In the genomic region with DNA sequence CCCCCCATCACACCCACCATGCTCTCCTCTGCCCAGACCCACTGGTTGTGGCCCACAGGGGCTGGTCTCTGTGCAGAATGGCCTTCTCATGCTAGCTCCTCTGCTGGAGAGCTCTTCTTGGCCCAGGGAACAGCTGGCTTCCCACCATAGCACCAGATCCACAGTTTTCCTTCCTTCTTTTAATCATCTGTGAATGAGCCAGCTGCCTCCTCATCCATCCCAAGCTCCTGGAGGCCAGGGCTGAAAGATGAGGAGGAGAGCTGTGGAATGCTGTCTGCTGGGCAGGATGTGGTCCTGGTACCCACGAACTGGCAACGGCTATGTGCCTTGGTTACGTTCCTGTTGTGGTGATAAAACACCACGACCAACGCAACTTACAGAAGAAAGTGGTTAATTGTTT, we compare ENCODE assay signal across 34 mouse cellular contexts.
"Had no signal": no experiment of that assay in that cellular context is flagged by ENCODE, and none has a peak within 500 bp of the region (broad histone marks: within the 10 kb centered on the region; RNA-seq: fewer than 3 reads in every experiment).

No protein-coding gene starts in this region.

- ATAC-seq: hindbrain, embryonic 16.5 days; hindbrain, postnatal 0 days; inflammation-experienced regulatory T-cells, adult 6 months; intestine, embryonic 15.5 days; intestine, embryonic 16.5 days; intestine, postnatal 0 days had no signal

- H3K9ac ChIP-seq: heart, embryonic 12.5 days; heart, embryonic 13.5 days; heart, embryonic 15.5 days; hindbrain, embryonic 12.5 days; hindbrain, embryonic 13.5 days; hindbrain, embryonic 14.5 days; hindbrain, embryonic 15.5 days; intestine, embryonic 15.5 days; kidney, embryonic 15.5 days had no signal

- H3K9me3 ChIP-seq: heart, embryonic 10.5 days; heart, embryonic 12.5 days; heart, embryonic 13.5 days; heart, embryonic 15.5 days; hindbrain, embryonic 10.5 days; hindbrain, embryonic 12.5 days; hindbrain, embryonic 13.5 days; hindbrain, embryonic 15.5 days; intestine, embryonic 15.5 days; kidney, embryonic 15.5 days had no signal

- H3K36me3 ChIP-seq: heart, embryonic 10.5 days; heart, embryonic 12.5 days; heart, embryonic 13.5 days; heart, embryonic 15.5 days; hindbrain, embryonic 10.5 days; hindbrain, embryonic 12.5 days; hindbrain, embryonic 13.5 days; hindbrain, embryonic 15.5 days; intestine, embryonic 15.5 days; kidney, embryonic 15.5 days had no signal

- H3K27ac ChIP-seq: heart, embryonic 10.5 days; heart, embryonic 13.5 days; heart, embryonic 15.5 days; hindbrain, embryonic 10.5 days; hindbrain, embryonic 12.5 days; hindbrain, embryonic 13.5 days; hindbrain, embryonic 14.5 days; hindbrain, embryonic 15.5 days; hindbrain, postnatal 0 days; intestine, embryonic 15.5 days; kidney, embryonic 15.5 days; kidney, postnatal 0 days; layer of hippocampus, adult 2 months had no signal

- H3K4me2 ChIP-seq: heart, embryonic 12.5 days; heart, embryonic 13.5 days; heart, embryonic 15.5 days; hindbrain, embryonic 12.5 days; hindbrain, embryonic 13.5 days; hindbrain, embryonic 14.5 days; hindbrain, embryonic 15.5 days; intestine, embryonic 15.5 days; kidney, embryonic 15.5 days had no signal

- H3K4me3 ChIP-seq: heart, embryonic 10.5 days; heart, embryonic 12.5 days; heart, embryonic 13.5 days; heart, embryonic 15.5 days; hindbrain, embryonic 10.5 days; hindbrain, embryonic 12.5 days; hindbrain, embryonic 13.5 days; hindbrain, embryonic 15.5 days; intestine, embryonic 15.5 days; kidney, embryonic 15.5 days; layer of hippocampus, adult 2 months had no signal

- H3K4me1 ChIP-seq: heart, embryonic 10.5 days; heart, embryonic 12.5 days; heart, embryonic 13.5 days; heart, embryonic 15.5 days; hindbrain, embryonic 15.5 days; intestine, embryonic 15.5 days; kidney, embryonic 15.5 days had no signal

- H3K27me3 ChIP-seq: heart, embryonic 12.5 days; heart, embryonic 13.5 days; heart, embryonic 15.5 days; hindbrain, embryonic 12.5 days; hindbrain, embryonic 13.5 days; hindbrain, embryonic 15.5 days; intestine, embryonic 15.5 days; kidney, embryonic 15.5 days had no signal

- DNase-seq: heart, postnatal 10 days; heart, postnatal 14 days; heart, postnatal 36 days; heart, postnatal 4 days; kidney, adult 11 months; kidney, adult 18-20 months; kidney, adult 2 months; kidney, adult 8-10 months; kidney, adult 9 months; kidney, postnatal 10 days; kidney, postnatal 14 days; kidney, postnatal 25 days; kidney, postnatal 36 days; kidney, postnatal 4 days; layer of hippocampus, adult 9-11 months; layer of hippocampus, postnatal 36 days had no signal
